Mouse (Mus musculus) testis, adult 2 months (tissue): Measurements from ENCODE around the gene Tmem120b. TPM values are rescaled to one million over a fixed set of nuclear protein-coding genes. Genes with fewer than 3 reads are reported as not detected.

ENCODE experiments used
- H3K27ac ChIP-seq: fragments of 200-500 bp; 2 replicates; pipeline ENCODE4 v1.5.1; 2012; ENCODE audit warnings: low read depth, low read length; ENCODE audit not compliant: control insufficient read depth, insufficient read depth
- H3K27me3 ChIP-seq: fragments of 200-500 bp; 2 replicates; pipeline ENCODE4 v1.6.1; 2012; ENCODE audit warnings: mild to moderate bottlenecking, low read length, moderate library complexity; ENCODE audit not compliant: control insufficient read depth, insufficient read depth
- H3K36me3 ChIP-seq: fragments of 200-500 bp; 2 replicates; pipeline ENCODE4 v1.6.1; 2012; ENCODE audit warnings: mild to moderate bottlenecking, low read length; ENCODE audit not compliant: control insufficient read depth, insufficient read depth
- H3K4me1 ChIP-seq: fragments of 200-500 bp; 2 replicates; pipeline ENCODE4 v1.6.1; 2012; ENCODE audit warnings: low read length; ENCODE audit not compliant: control insufficient read depth, insufficient read depth
- H3K4me3 ChIP-seq: fragments of 200-500 bp; 2 replicates; pipeline ENCODE4 v1.5.1; 2012; ENCODE audit warnings: low read depth, mild to moderate bottlenecking, low read length, moderate library complexity, mixed read lengths; ENCODE audit not compliant: control insufficient read depth
- CTCF ChIP-seq: fragments of 200-500 bp; IDR thresholded peaks from 2 replicates; pipeline ENCODE4 v1.5.1; 2012; ENCODE audit warnings: low read depth, mild to moderate bottlenecking, inconsistent platforms, low read length, moderate library complexity; ENCODE audit not compliant: control insufficient read depth, insufficient read depth, insufficient replicate concordance
- POLR2A ChIP-seq: fragments of 200-500 bp; IDR thresholded peaks from 2 replicates; pipeline ENCODE4 v1.6.1; 2012; ENCODE audit warnings: low read depth, mild to moderate bottlenecking, inconsistent platforms, low read length, moderate library complexity; ENCODE audit not compliant: control insufficient read depth
- polyA plus RNA-seq: library from polyadenylated mRNA; depleted of rRNA; stranded (reverse); fragments of >200 nt; gene quantifications from 2 replicates; pipeline ENCODE4 v1.2.3, GENCODE M21; 2012

The Tmem120b gene
- polyA plus RNA-seq, 1 experiment = 1.2 TPM

- TF ChIP-seq POLR2A = peak; percentile 64; the same call in 1 of the 2 replicates
- no peak for TF ChIP-seq CTCF
- H3K36me3 ChIP-seq = no peaks in the 10 kb centered on the region
- H3K4me3 ChIP-seq = peak overlapping the region; percentile 63
- H3K27ac ChIP-seq = peak overlapping the region; percentile 91
- no peaks in the 10 kb centered on the region for H3K27me3 ChIP-seq
- peaks cover 66% of the 10 kb centered on the region for H3K4me1 ChIP-seq
Measured at GRCm38 (mm10) chr5:123136361-123137043, 68.3 kb downstream of the Tmem120b start.

GRCm38 (mm10) chr5:123137044-123137909 lies 69.1 kb downstream of the Tmem120b start:
- no peak for TF ChIP-seq CTCF
- TF ChIP-seq POLR2A = 0 out of 2 replicates have a peak, but pooled peaks have one; percentile 28
- H3K27me3 ChIP-seq = no peaks in the 10 kb centered on the region
- H3K36me3 ChIP-seq = no peaks in the 10 kb centered on the region
- H3K4me3 ChIP-seq = peak overlapping the region; percentile 63
- H3K4me1 ChIP-seq = peaks cover 62% of the 10 kb centered on the region
- H3K27ac ChIP-seq = peak overlapping the region; percentile 91

- Histone ChIP-seq H3K4me3 (peak overlapping the region; percentile 63), H3K27me3 (no peaks in the 10 kb centered on the region), H3K36me3 (no peaks in the 10 kb centered on the region), H3K27ac (peak overlapping the region; percentile 91), H3K4me1 (peaks cover 57% of the 10 kb centered on the region)
- TF ChIP-seq POLR2A = no peak
Measured at GRCm38 (mm10) chr5:123137910-123138229, 69.7 kb downstream of the Tmem120b start.

- Histone ChIP-seq H3K4me1 (peaks cover 60% of the 10 kb centered on the region), H3K27ac (peak overlapping the region; percentile 95), H3K27me3 (no peaks in the 10 kb centered on the region), H3K4me3 (peak overlapping the region; percentile 92), H3K36me3 (no peaks in the 10 kb centered on the region)
- no peak for TF ChIP-seq CTCF
- peak; percentile 56; the same call in 1 of the 2 replicates for TF ChIP-seq POLR2A
Measured at GRCm38 (mm10) chr5:123138230-123138911, 70.2 kb downstream of the Tmem120b start.

GRCm38 (mm10) chr5:123138953-123139721 lies 70.9 kb downstream of the Tmem120b start:
- peak; percentile 54; the same call in 1 of the 2 replicates for TF ChIP-seq POLR2A
- no peak for TF ChIP-seq CTCF
- no peaks in the 10 kb centered on the region for H3K27me3 ChIP-seq
- no peaks in the 10 kb centered on the region for H3K36me3 ChIP-seq
- H3K4me3 ChIP-seq = peak overlapping the region; percentile 92
- peaks cover 66% of the 10 kb centered on the region for H3K4me1 ChIP-seq
- H3K27ac ChIP-seq = peak overlapping the region; percentile 95

- H3K27ac ChIP-seq = peak overlapping the region; percentile 95
- H3K4me3 ChIP-seq = peak overlapping the region; percentile 92
- no peaks in the 10 kb centered on the region; the same call in 1 of the 2 replicates for H3K36me3 ChIP-seq
- TF ChIP-seq CTCF (no peak), POLR2A (no peak)
- H3K4me1 ChIP-seq = peaks cover 69% of the 10 kb centered on the region
- H3K27me3 ChIP-seq = no peaks in the 10 kb centered on the region
Measured at GRCm38 (mm10) chr5:123139722-123140627, 71.8 kb downstream of the Tmem120b start.
